Mouse (Mus musculus): ENCODE data around the gene Map2k2. TPM values are rescaled to one million over a fixed set of nuclear protein-coding genes. Genes with fewer than 3 reads are reported as not detected.

Gene Map2k2
- polyA plus RNA-seq (2017; shearing (Covaris generic)): 37.8 TPM

GRCm38 (mm10) chr10:81105565-81106112, at the start of gene Map2k2:
Map2k2 (plus strand) TSS chr10:81105915.

GRCm38 (mm10) chr10:81059603-81060543, 45.8 kb upstream of the Map2k2 start, which contains the start of gene Sgta:
Sgta (minus strand) TSS chr10:81060181.

GRCm38 (mm10) chr10:81069836-81070235, 35.9 kb upstream of the Map2k2 start, which contains the start of gene Thop1:
Thop1 (plus strand) TSS chr10:81070035.

GRCm38 (mm10) chr10:81134966-81135681, 29.4 kb downstream of the Map2k2 start, which contains the start of gene Zbtb7a:
Zbtb7a (plus strand) TSS chr10:81135220.

GRCm38 (mm10) chr10:81167200-81168086, 61.7 kb downstream of the Map2k2 start, which contains the start of gene Pias4:
Pias4 (minus strand) TSS chr10:81167923.

GRCm38 (mm10) chr10:81176466-81177271, 71.0 kb downstream of the Map2k2 start, which contains the start of gene Eef2:
Eef2 (plus strand) TSS chr10:81176631.

GRCm38 (mm10) chr10:81182336-81183333, 76.9 kb downstream of the Map2k2 start, which contains the start of gene Dapk3:
Dapk3 (plus strand) TSS chr10:81183005.

Other genes starting within 250 kb of the Map2k2 start
- not detected for gene Tmprss9, start 234.1 kb upstream of the Map2k2 start, polyA plus RNA-seq (2017; shearing (Covaris generic))
- 242 TPM for gene Timm13, start 204.9 kb upstream of the Map2k2 start, polyA plus RNA-seq (2017; shearing (Covaris generic))
- gene Lmnb2, start 187.7 kb upstream of the Map2k2 start, polyA plus RNA-seq (2017; shearing (Covaris generic)): 16.4 TPM
- 93.9 TPM for gene Gadd45b, start 175.8 kb upstream of the Map2k2 start, polyA plus RNA-seq (2017; shearing (Covaris generic))
- 0.09 TPM for gene Gng7, start 91.0 kb upstream of the Map2k2 start, polyA plus RNA-seq (2017; shearing (Covaris generic))
- not detected for gene Diras1, start 80.3 kb upstream of the Map2k2 start, polyA plus RNA-seq (2017; shearing (Covaris generic))
- 15.1 TPM for gene Slc39a3, start 68.5 kb upstream of the Map2k2 start, polyA plus RNA-seq (2017; shearing (Covaris generic))
- gene Sgta, start 45.7 kb upstream of the Map2k2 start, polyA plus RNA-seq (2017; shearing (Covaris generic)): 116 TPM
- gene Thop1, start 35.9 kb upstream of the Map2k2 start, polyA plus RNA-seq (2017; shearing (Covaris generic)): 13.1 TPM
- not detected for gene Creb3l3, start 7.0 kb upstream of the Map2k2 start, polyA plus RNA-seq (2017; shearing (Covaris generic))
- 32.9 TPM for gene Zbtb7a, start 29.3 kb downstream of the Map2k2 start, polyA plus RNA-seq (2017; shearing (Covaris generic))
- 43.2 TPM for gene Pias4, start 62.0 kb downstream of the Map2k2 start, polyA plus RNA-seq (2017; shearing (Covaris generic))
- gene Eef2, start 70.7 kb downstream of the Map2k2 start, polyA plus RNA-seq (2017; shearing (Covaris generic)): 869 TPM
- 10.4 TPM for gene Dapk3, start 77.1 kb downstream of the Map2k2 start, polyA plus RNA-seq (2017; shearing (Covaris generic))
- not detected for gene 4930442H23Rik, start 77.9 kb downstream of the Map2k2 start, polyA plus RNA-seq (2017; shearing (Covaris generic))
- 0.21 TPM for gene Nmrk2, start 96.1 kb downstream of the Map2k2 start, polyA plus RNA-seq (2017; shearing (Covaris generic))
- gene Atcay, start 124.9 kb downstream of the Map2k2 start, polyA plus RNA-seq (2017; shearing (Covaris generic)): 11.9 TPM
- gene Zfr2, start 127.2 kb downstream of the Map2k2 start, polyA plus RNA-seq (2017; shearing (Covaris generic)): 4.7 TPM
- gene Matk, start 147.0 kb downstream of the Map2k2 start, polyA plus RNA-seq (2017; shearing (Covaris generic)): 128 TPM
- gene Mrpl54, start 161.0 kb downstream of the Map2k2 start, polyA plus RNA-seq (2017; shearing (Covaris generic)): 129 TPM
- gene Apba3, start 161.0 kb downstream of the Map2k2 start, polyA plus RNA-seq (2017; shearing (Covaris generic)): 62.8 TPM
- gene Tjp3, start 185.7 kb downstream of the Map2k2 start, polyA plus RNA-seq (2017; shearing (Covaris generic)): 18.0 TPM
- 42.0 TPM for gene Pip5k1c, start 187.0 kb downstream of the Map2k2 start, polyA plus RNA-seq (2017; shearing (Covaris generic))
- gene Cactin, start 215.2 kb downstream of the Map2k2 start, polyA plus RNA-seq (2017; shearing (Covaris generic)): 25.4 TPM
- 55.0 TPM for gene Tbxa2r, start 222.8 kb downstream of the Map2k2 start, polyA plus RNA-seq (2017; shearing (Covaris generic))
- gene Gipc3, start 237.4 kb downstream of the Map2k2 start, polyA plus RNA-seq (2017; shearing (Covaris generic)): 0.18 TPM
- 29.3 TPM for gene Hmg20b, start 244.6 kb downstream of the Map2k2 start, polyA plus RNA-seq (2017; shearing (Covaris generic))